Mouse (Mus musculus) bone marrow macrophage, adult 2 months (primary cell): Measurements from ENCODE around the gene Bloc1s6.

ENCODE experiments used
- CTCF ChIP-seq: IDR thresholded peaks from 2 replicates; pipeline ENCODE4 v1.5.1; 2012; ENCODE audit warnings: low read depth, mild to moderate bottlenecking, low read length, moderate library complexity
- POLR2A ChIP-seq: IDR thresholded peaks from 2 replicates; pipeline ENCODE4 v1.6.1; 2012; ENCODE audit warnings: mild to moderate bottlenecking, low read depth, low read length, borderline replicate concordance

DNA sequence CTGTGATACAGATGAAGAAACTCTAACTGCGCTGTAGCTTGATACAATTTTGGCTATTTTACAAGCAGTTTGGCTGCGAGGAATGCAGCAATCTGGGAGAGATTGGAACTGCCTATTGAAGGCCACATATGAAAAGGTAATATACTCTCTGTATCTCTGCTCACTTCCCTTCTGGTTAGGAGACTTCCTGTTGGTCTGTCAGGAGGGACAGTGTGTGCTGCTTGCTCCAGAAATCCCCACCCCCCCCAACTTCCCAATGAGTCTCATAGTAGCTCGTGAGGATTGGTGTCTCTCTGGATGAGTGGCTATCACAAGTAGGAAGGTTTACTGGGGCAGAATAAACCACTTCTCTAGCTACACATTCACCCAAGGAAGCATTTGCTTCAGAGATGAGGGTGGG lies 24.7 kb downstream of the Bloc1s6 start:
- TF ChIP-seq CTCF (no peak), POLR2A (no peak)
